Mouse (Mus musculus): ENCODE results near the gene Tspan15. TPM values are rescaled to one million over a fixed set of nuclear protein-coding genes. Genes with fewer than 3 reads are reported as not detected.

Gene Tspan15
- polyA plus RNA-seq, 1 experiment from 2014 or later: 8.9 TPM

GRCm38 (mm10) chr10:62215169-62215616 lies 15.9 kb downstream of the Tspan15 start:
- no peak for ATAC-seq (replicated peaks; ENCODE audit: insufficient number of reproducible peaks, insufficient read depth, low FRiP score, low read depth)
- H3K4me1 ChIP-seq (replicated peaks): 0 out of 2 replicates have a peak, but pooled peaks cover 2% of the 10 kb centered on the region
- 27% methylated on average over 5 of the region's 5 CpGs for WGBS

GRCm38 (mm10) chr10:62211310-62211709 lies 19.7 kb downstream of the Tspan15 start:
- H3K36me3 ChIP-seq: no peaks in the 10 kb centered on the region
- ATAC-seq (replicated peaks; ENCODE audit: insufficient number of reproducible peaks, insufficient read depth, low FRiP score, low read depth): no peak
- no peaks in the 10 kb centered on the region; the same call in 1 of the 2 replicates for H3K27me3 ChIP-seq
- H3K4me1 ChIP-seq (replicated peaks): peaks cover 8% of the 10 kb centered on the region
- H3K9ac ChIP-seq: no peak overlapping the region
- no peak overlapping the region for H3K4me2 ChIP-seq
- no peaks in the 10 kb centered on the region for H3K9me3 ChIP-seq (replicated peaks)
- WGBS: 65% methylated on average over 6 of the region's 6 CpGs
- H3K4me3 ChIP-seq: no peak overlapping the region
- H3K27ac ChIP-seq: no peak overlapping the region

More at GRCm38 (mm10) chr10:62215169-62215616, 15.9 kb downstream of the Tspan15 start:
- Histone ChIP-seq H3K9ac (no peak overlapping the region), H3K4me3 (no peak overlapping the region), H3K9me3 (replicated peaks) (no peaks in the 10 kb centered on the region), H3K4me2 (no peak overlapping the region), H3K27me3 (no peaks in the 10 kb centered on the region), H3K36me3 (no peaks in the 10 kb centered on the region), H3K27ac (no peak overlapping the region; the same call in 1 of the 2 replicates)

GRCm38 (mm10) chr10:62208241-62208896 lies 22.7 kb downstream of the Tspan15 start:
- Histone ChIP-seq H3K4me3 (no peak overlapping the region), H3K9me3 (replicated peaks) (no peaks in the 10 kb centered on the region), H3K4me2 (no peak overlapping the region), H3K27ac (no peak overlapping the region), H3K27me3 (peaks cover 6% of the 10 kb centered on the region; the same call in 1 of the 2 replicates), H3K9ac (no peak overlapping the region), H3K4me1 (replicated peaks) (peaks cover 6% of the 10 kb centered on the region), H3K36me3 (no peaks in the 10 kb centered on the region)
- WGBS: 47% methylated on average over 10 of the region's 10 CpGs
- ATAC-seq (replicated peaks; ENCODE audit: insufficient number of reproducible peaks, insufficient read depth, low FRiP score, low read depth): no peak

GRCm38 (mm10) chr10:62202574-62202973 lies 28.5 kb downstream of the Tspan15 start:
- H3K27me3 ChIP-seq: peaks cover 6% of the 10 kb centered on the region; the same call in 1 of the 2 replicates
- WGBS: 76% methylated on average over 6 of the region's 6 CpGs
- no peak overlapping the region for H3K9ac ChIP-seq
- ATAC-seq (replicated peaks; ENCODE audit: insufficient number of reproducible peaks, insufficient read depth, low FRiP score, low read depth): no peak
- no peaks in the 10 kb centered on the region for H3K4me1 ChIP-seq (replicated peaks)
- H3K9me3 ChIP-seq (replicated peaks): no peaks in the 10 kb centered on the region
- H3K27ac ChIP-seq: no peak overlapping the region
- H3K4me2 ChIP-seq: no peak overlapping the region
- no peak overlapping the region for H3K4me3 ChIP-seq
- no peaks in the 10 kb centered on the region for H3K36me3 ChIP-seq

- no peak for ATAC-seq (replicated peaks; ENCODE audit: insufficient number of reproducible peaks, insufficient read depth, low FRiP score, low read depth)
- no peaks in the 10 kb centered on the region for H3K27me3 ChIP-seq
- no peak overlapping the region for H3K9ac ChIP-seq
- H3K27ac ChIP-seq: no peak overlapping the region
- H3K4me1 ChIP-seq (replicated peaks): 0 out of 2 replicates have a peak, but pooled peaks cover 4% of the 10 kb centered on the region
- no peaks in the 10 kb centered on the region for H3K9me3 ChIP-seq (replicated peaks)
- no peaks in the 10 kb centered on the region for H3K36me3 ChIP-seq
- H3K4me2 ChIP-seq: no peak overlapping the region
- WGBS: 67% methylated on average over 1 of the region's 1 CpGs
- no peak overlapping the region for H3K4me3 ChIP-seq
These were observed 32.2 kb downstream of the Tspan15 start for GRCm38 (mm10) chr10:62198891-62199290.

- ATAC-seq (replicated peaks; ENCODE audit: insufficient number of reproducible peaks, insufficient read depth, low FRiP score, low read depth): no peak
- Histone ChIP-seq H3K27ac (no peak overlapping the region), H3K4me3 (no peak overlapping the region), H3K4me2 (no peak overlapping the region), H3K9me3 (replicated peaks) (no peaks in the 10 kb centered on the region), H3K36me3 (no peaks in the 10 kb centered on the region), H3K9ac (no peak overlapping the region), H3K4me1 (replicated peaks) (0 out of 2 replicates have a peak, but pooled peaks cover 4% of the 10 kb centered on the region), H3K27me3 (no peaks in the 10 kb centered on the region; the same call in 1 of the 2 replicates)
- 57% methylated on average over 4 of the region's 4 CpGs for WGBS
These were observed 33.6 kb downstream of the Tspan15 start for GRCm38 (mm10) chr10:62197403-62197802.

- no peaks in the 10 kb centered on the region; the same call in 1 of the 2 replicates for H3K27me3 ChIP-seq
- H3K4me3 ChIP-seq: no peak overlapping the region
- WGBS: 38% methylated on average over 7 of the region's 7 CpGs
- no peak overlapping the region for H3K4me2 ChIP-seq
- no peak overlapping the region for H3K9ac ChIP-seq
- H3K4me1 ChIP-seq (replicated peaks): 0 out of 2 replicates have a peak, but pooled peaks cover 4% of the 10 kb centered on the region
- H3K9me3 ChIP-seq (replicated peaks): no peaks in the 10 kb centered on the region
- H3K36me3 ChIP-seq: no peaks in the 10 kb centered on the region
- H3K27ac ChIP-seq: no peak overlapping the region
- no peak for ATAC-seq (replicated peaks; ENCODE audit: insufficient number of reproducible peaks, insufficient read depth, low FRiP score, low read depth)
These were observed 35.7 kb downstream of the Tspan15 start for GRCm38 (mm10) chr10:62195376-62195775.

- H3K9ac ChIP-seq: no peak overlapping the region
- no peak overlapping the region for H3K4me2 ChIP-seq
- ATAC-seq (replicated peaks; ENCODE audit: insufficient number of reproducible peaks, insufficient read depth, low FRiP score, low read depth): no peak
- no peaks in the 10 kb centered on the region for H3K9me3 ChIP-seq (replicated peaks)
- H3K4me1 ChIP-seq (replicated peaks): 0 out of 2 replicates have a peak, but pooled peaks cover 4% of the 10 kb centered on the region
- no peaks in the 10 kb centered on the region for H3K36me3 ChIP-seq
- no peaks in the 10 kb centered on the region; the same call in 1 of the 2 replicates for H3K27me3 ChIP-seq
- H3K27ac ChIP-seq: no peak overlapping the region
- WGBS: 44% methylated on average over 6 of the region's 6 CpGs
- no peak overlapping the region for H3K4me3 ChIP-seq
These were observed 36.1 kb downstream of the Tspan15 start for GRCm38 (mm10) chr10:62194946-62195345.

- ATAC-seq (replicated peaks; ENCODE audit: insufficient number of reproducible peaks, insufficient read depth, low FRiP score, low read depth): no peak
These were observed 36.6 kb downstream of the Tspan15 start for GRCm38 (mm10) chr10:62194461-62194860.

GRCm38 (mm10) chr10:62194043-62194442 lies 37.0 kb downstream of the Tspan15 start:
- H3K4me2 ChIP-seq: no peak overlapping the region
- WGBS: 84% methylated on average over 6 of the region's 6 CpGs

More at GRCm38 (mm10) chr10:62194461-62194860, 36.6 kb downstream of the Tspan15 start:
- Histone ChIP-seq H3K27me3 (no peaks in the 10 kb centered on the region; the same call in 1 of the 2 replicates), H3K27ac (no peak overlapping the region), H3K36me3 (no peaks in the 10 kb centered on the region), H3K4me1 (replicated peaks) (0 out of 2 replicates have a peak, but pooled peaks cover 4% of the 10 kb centered on the region), H3K9ac (no peak overlapping the region), H3K4me2 (no peak overlapping the region), H3K4me3 (no peak overlapping the region), H3K9me3 (replicated peaks) (no peaks in the 10 kb centered on the region)
- WGBS: 70% methylated on average over 5 of the region's 5 CpGs

GRCm38 (mm10) chr10:62192701-62193157 lies 38.3 kb downstream of the Tspan15 start:
- H3K4me3 ChIP-seq: no peak overlapping the region

More at GRCm38 (mm10) chr10:62194043-62194442, 37.0 kb downstream of the Tspan15 start:
- no peaks in the 10 kb centered on the region for H3K36me3 ChIP-seq
- no peak overlapping the region for H3K4me3 ChIP-seq
- ATAC-seq (replicated peaks; ENCODE audit: insufficient number of reproducible peaks, insufficient read depth, low FRiP score, low read depth): no peak
- H3K9me3 ChIP-seq (replicated peaks): no peaks in the 10 kb centered on the region
- H3K27ac ChIP-seq: no peak overlapping the region
- H3K9ac ChIP-seq: no peak overlapping the region
- H3K4me1 ChIP-seq (replicated peaks): 0 out of 2 replicates have a peak, but pooled peaks cover 4% of the 10 kb centered on the region
- no peaks in the 10 kb centered on the region; the same call in 1 of the 2 replicates for H3K27me3 ChIP-seq

More at GRCm38 (mm10) chr10:62192701-62193157, 38.3 kb downstream of the Tspan15 start:
- H3K9me3 ChIP-seq (replicated peaks): no peaks in the 10 kb centered on the region
- 51% methylated on average over 9 of the region's 9 CpGs for WGBS
- 0 out of 2 replicates have a peak, but pooled peaks cover 4% of the 10 kb centered on the region for H3K4me1 ChIP-seq (replicated peaks)
- H3K4me2 ChIP-seq: no peak overlapping the region
- no peak overlapping the region for H3K27ac ChIP-seq
- H3K27me3 ChIP-seq: peaks cover 10% of the 10 kb centered on the region
- ATAC-seq (replicated peaks; ENCODE audit: insufficient number of reproducible peaks, insufficient read depth, low FRiP score, low read depth): no peak
- no peaks in the 10 kb centered on the region for H3K36me3 ChIP-seq
- no peak overlapping the region for H3K9ac ChIP-seq
